Mouse (Mus musculus): ENCODE measurements around the gene C3ar1. TPM values are rescaled to one million over a fixed set of nuclear protein-coding genes. Genes with fewer than 3 reads are reported as not detected.

C3ar1 gene
- polyA plus RNA-seq, 1 experiment from 2014 or later: 2.7 TPM

GRCm38 (mm10) chr6:122837539-122837938, 18.4 kb downstream of the C3ar1 start:
- Histone ChIP-seq H3K9me3 (ENCODE audit: control insufficient read depth, low read length) (no peaks in the 10 kb centered on the region), H3K4me3 (ENCODE audit: low read depth, low read length) (no peak overlapping the region), H3K27ac (ENCODE audit: low read depth, low read length) (no peak overlapping the region), H3K27me3 (replicated peaks; ENCODE audit: control insufficient read depth, insufficient read depth, low read length) (no peaks in the 10 kb centered on the region), H3K9ac (ENCODE audit: low read depth, low read length) (no peak overlapping the region), H3K4me2 (no peak overlapping the region), H3K4me1 (replicated peaks; ENCODE audit: control insufficient read depth, insufficient read depth, low read length) (no peaks in the 10 kb centered on the region), H3K36me3 (ENCODE audit: control insufficient read depth, insufficient read depth, low read length) (peaks cover 22% of the 10 kb centered on the region)
- WGBS: 77% methylated on average over 5 of the region's 5 CpGs
- ATAC-seq (replicated peaks; ENCODE audit: low FRiP score): no peak
- no peak for DNase-seq (ENCODE audit: low spot score)

GRCm38 (mm10) chr6:122836974-122837373, 19.0 kb downstream of the C3ar1 start:
- ATAC-seq (replicated peaks; ENCODE audit: low FRiP score) (no peak), DNase-seq (ENCODE audit: low spot score) (no peak)
- H3K9me3 ChIP-seq (ENCODE audit: control insufficient read depth, low read length): no peaks in the 10 kb centered on the region
- peaks cover 22% of the 10 kb centered on the region for H3K36me3 ChIP-seq (ENCODE audit: control insufficient read depth, insufficient read depth, low read length)
- no peak overlapping the region for H3K4me3 ChIP-seq (ENCODE audit: low read depth, low read length)
- no peak overlapping the region for H3K4me2 ChIP-seq
- WGBS: 93% methylated on average over 3 of the region's 3 CpGs
- no peak overlapping the region for H3K27ac ChIP-seq (ENCODE audit: low read depth, low read length)
- H3K4me1 ChIP-seq (replicated peaks; ENCODE audit: control insufficient read depth, insufficient read depth, low read length): no peaks in the 10 kb centered on the region
- no peaks in the 10 kb centered on the region for H3K27me3 ChIP-seq (replicated peaks; ENCODE audit: control insufficient read depth, insufficient read depth, low read length)
- no peak overlapping the region for H3K9ac ChIP-seq (ENCODE audit: low read depth, low read length)

GRCm38 (mm10) chr6:122834365-122834764, 21.6 kb downstream of the C3ar1 start:
- H3K27me3 ChIP-seq (replicated peaks; ENCODE audit: control insufficient read depth, insufficient read depth, low read length): no peaks in the 10 kb centered on the region
- H3K36me3 ChIP-seq (ENCODE audit: control insufficient read depth, insufficient read depth, low read length): peaks cover 22% of the 10 kb centered on the region
- no peak overlapping the region for H3K27ac ChIP-seq (ENCODE audit: low read depth, low read length)
- H3K9me3 ChIP-seq (ENCODE audit: control insufficient read depth, low read length): no peaks in the 10 kb centered on the region
- H3K4me2 ChIP-seq: no peak overlapping the region
- H3K4me1 ChIP-seq (replicated peaks; ENCODE audit: control insufficient read depth, insufficient read depth, low read length): no peaks in the 10 kb centered on the region
- DNase-seq (ENCODE audit: low spot score): no peak
- 0 out of 2 replicates have a peak, but pooled peaks have one; percentile 42 for ATAC-seq (replicated peaks; ENCODE audit: low FRiP score)
- WGBS: 61% methylated on average over 4 of the region's 4 CpGs
- H3K9ac ChIP-seq (ENCODE audit: low read depth, low read length): no peak overlapping the region
- H3K4me3 ChIP-seq (ENCODE audit: low read depth, low read length): no peak overlapping the region

DNA sequence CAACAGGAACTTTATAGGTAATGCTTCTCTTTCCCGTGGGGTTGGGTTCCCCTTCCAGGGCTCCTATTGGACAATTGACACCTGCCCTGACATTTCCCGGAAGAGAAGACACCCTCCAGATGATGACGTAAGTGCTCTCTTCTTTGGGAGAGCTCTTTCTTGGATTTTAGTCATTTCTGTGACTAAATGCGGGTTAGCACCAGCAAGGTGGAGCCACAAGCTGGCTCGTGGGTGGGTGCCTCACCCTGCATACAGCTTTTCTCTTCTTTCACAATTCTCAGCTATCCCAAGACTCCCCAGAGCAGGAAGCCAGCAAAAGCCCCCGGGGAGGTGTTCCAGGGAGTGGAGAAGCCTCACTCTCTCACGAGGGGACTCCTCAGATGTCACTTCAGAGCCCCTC, 23.1 kb downstream of the C3ar1 start:
- 81% methylated on average over 7 of the region's 7 CpGs for WGBS
- Histone ChIP-seq H3K4me3 (ENCODE audit: low read depth, low read length) (no peak overlapping the region), H3K27me3 (replicated peaks; ENCODE audit: control insufficient read depth, insufficient read depth, low read length) (no peaks in the 10 kb centered on the region), H3K4me2 (no peak overlapping the region), H3K36me3 (ENCODE audit: control insufficient read depth, insufficient read depth, low read length) (peaks cover 19% of the 10 kb centered on the region), H3K4me1 (replicated peaks; ENCODE audit: control insufficient read depth, insufficient read depth, low read length) (no peaks in the 10 kb centered on the region), H3K27ac (ENCODE audit: low read depth, low read length) (no peak overlapping the region), H3K9ac (ENCODE audit: low read depth, low read length) (no peak overlapping the region), H3K9me3 (ENCODE audit: control insufficient read depth, low read length) (no peaks in the 10 kb centered on the region)
- DNase-seq (ENCODE audit: low spot score) (no peak), ATAC-seq (replicated peaks; ENCODE audit: low FRiP score) (no peak)

DNA sequence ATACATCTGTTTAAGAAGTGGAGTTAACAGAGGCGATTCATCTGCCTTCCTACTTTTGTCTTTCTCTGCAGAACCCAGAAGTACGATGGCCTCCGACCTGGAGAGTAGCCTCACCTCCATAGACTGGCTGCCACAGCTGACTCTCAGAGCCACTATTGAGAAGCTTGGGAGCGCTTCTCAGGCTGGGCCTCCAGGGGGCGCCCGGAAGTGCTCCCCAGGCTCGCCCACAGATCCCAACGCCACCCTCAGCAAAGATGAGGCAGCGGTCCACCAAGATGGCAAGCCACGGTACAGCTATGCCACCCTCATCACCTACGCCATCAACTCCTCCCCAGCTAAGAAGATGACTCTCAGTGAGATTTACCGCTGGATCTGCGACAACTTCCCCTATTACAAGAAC, 27.9 kb downstream of the C3ar1 start:
- 0 out of 2 replicates have a peak, but pooled peaks have one; percentile 21 for ATAC-seq (replicated peaks; ENCODE audit: low FRiP score)

DNA sequence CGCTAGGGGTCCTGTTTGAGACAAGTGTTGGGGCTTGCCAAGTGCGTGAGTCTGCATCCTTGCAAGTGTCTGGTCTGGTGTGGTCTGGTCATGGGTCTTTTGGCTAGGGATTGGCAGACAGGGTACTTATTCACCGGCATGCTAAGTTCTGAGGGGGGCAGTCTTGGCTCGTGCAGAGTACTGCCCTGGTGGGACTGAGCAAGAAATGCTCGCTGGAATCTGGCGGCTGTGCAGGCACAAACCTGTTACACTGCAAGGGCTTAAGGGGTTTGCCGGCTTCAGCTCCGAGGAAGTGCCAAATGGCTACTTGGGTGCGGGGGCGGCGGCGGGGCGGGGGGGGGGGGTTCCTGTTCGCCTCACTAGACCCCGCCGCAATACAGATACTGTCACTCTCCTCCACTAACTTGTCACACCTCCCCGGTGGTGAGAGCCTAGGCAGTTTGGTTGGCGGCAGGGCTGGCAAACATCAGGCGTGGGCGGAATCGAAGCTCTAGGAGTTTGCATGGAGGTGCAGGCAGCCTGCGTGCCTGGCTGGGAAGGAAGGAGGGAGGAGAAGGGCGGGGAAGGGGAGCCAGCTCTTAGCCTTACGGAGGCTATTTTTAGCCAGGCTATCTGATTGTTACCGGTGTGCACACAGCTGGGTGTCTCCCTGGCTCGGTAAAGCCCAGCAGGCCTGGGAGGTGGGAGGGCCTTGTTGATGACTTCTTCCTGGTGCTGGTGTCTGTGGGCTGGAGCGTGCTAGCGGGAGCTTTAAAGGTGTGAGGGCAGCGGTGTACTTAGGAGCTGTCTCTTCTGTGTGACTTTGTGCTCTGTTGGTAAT, 29.8 kb downstream of the C3ar1 start:
- Histone ChIP-seq H3K27me3 (replicated peaks; ENCODE audit: control insufficient read depth, insufficient read depth, low read length) (no peaks in the 10 kb centered on the region), H3K4me1 (replicated peaks; ENCODE audit: control insufficient read depth, insufficient read depth, low read length) (peaks cover 21% of the 10 kb centered on the region), H3K4me3 (ENCODE audit: low read depth, low read length) (peak overlapping the region; percentile 49), H3K9me3 (ENCODE audit: control insufficient read depth, low read length) (no peaks in the 10 kb centered on the region), H3K36me3 (ENCODE audit: control insufficient read depth, insufficient read depth, low read length) (no peaks in the 10 kb centered on the region), H3K27ac (ENCODE audit: low read depth, low read length) (peak overlapping the region; percentile 60), H3K9ac (ENCODE audit: low read depth, low read length) (peak overlapping the region; percentile 66), H3K4me2 (peak overlapping the region; percentile 83)
- ATAC-seq (replicated peaks; ENCODE audit: low FRiP score) (peak; percentile 95), DNase-seq (ENCODE audit: low spot score) (peak; percentile 70)
- 4% methylated on average over 26 of the region's 29 CpGs for WGBS

More for the DNA sequence above, 27.9 kb downstream of the C3ar1 start:
- DNase-seq (ENCODE audit: low spot score): no peak
- H3K9me3 ChIP-seq (ENCODE audit: control insufficient read depth, low read length): no peaks in the 10 kb centered on the region
- H3K4me2 ChIP-seq: no peak overlapping the region
- no peak overlapping the region for H3K27ac ChIP-seq (ENCODE audit: low read depth, low read length)
- H3K27me3 ChIP-seq (replicated peaks; ENCODE audit: control insufficient read depth, insufficient read depth, low read length): no peaks in the 10 kb centered on the region
- no peak overlapping the region for H3K4me3 ChIP-seq (ENCODE audit: low read depth, low read length)
- H3K36me3 ChIP-seq (ENCODE audit: control insufficient read depth, insufficient read depth, low read length): no peaks in the 10 kb centered on the region
- H3K4me1 ChIP-seq (replicated peaks; ENCODE audit: control insufficient read depth, insufficient read depth, low read length): peaks cover 15% of the 10 kb centered on the region
- H3K9ac ChIP-seq (ENCODE audit: low read depth, low read length): no peak overlapping the region
- 39% methylated on average over 13 of the region's 13 CpGs for WGBS

DNA sequence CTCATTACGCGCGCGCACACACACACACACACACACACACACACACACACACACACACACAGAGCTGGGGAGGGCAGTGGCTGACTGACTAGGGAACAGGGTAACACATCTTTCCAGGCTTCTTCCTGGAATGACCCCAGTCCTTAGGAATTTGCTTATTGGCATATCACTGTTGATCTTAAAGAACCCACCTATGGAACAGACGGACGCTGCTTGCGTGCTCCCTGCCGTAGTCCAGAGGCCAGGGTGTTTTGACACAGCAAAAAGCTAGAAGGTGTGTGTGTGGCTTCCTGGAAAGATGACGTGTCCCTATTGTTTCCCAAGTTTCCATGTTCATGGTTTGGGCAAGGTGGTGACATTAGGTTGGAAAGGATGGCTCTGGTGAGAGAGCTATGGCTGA, 30.8 kb downstream of the C3ar1 start:
- no peak overlapping the region for H3K9ac ChIP-seq (ENCODE audit: low read depth, low read length)
- DNase-seq (ENCODE audit: low spot score): no peak
- no peak overlapping the region for H3K27ac ChIP-seq (ENCODE audit: low read depth, low read length)
- H3K27me3 ChIP-seq (replicated peaks; ENCODE audit: control insufficient read depth, insufficient read depth, low read length): no peaks in the 10 kb centered on the region
- 89% methylated on average over 9 of the region's 9 CpGs for WGBS
- H3K4me1 ChIP-seq (replicated peaks; ENCODE audit: control insufficient read depth, insufficient read depth, low read length): peaks cover 30% of the 10 kb centered on the region
- ATAC-seq (replicated peaks; ENCODE audit: low FRiP score): no peak
- no peak overlapping the region for H3K4me3 ChIP-seq (ENCODE audit: low read depth, low read length)
- no peaks in the 10 kb centered on the region for H3K36me3 ChIP-seq (ENCODE audit: control insufficient read depth, insufficient read depth, low read length)
- no peaks in the 10 kb centered on the region for H3K9me3 ChIP-seq (ENCODE audit: control insufficient read depth, low read length)
- H3K4me2 ChIP-seq: no peak overlapping the region

DNA sequence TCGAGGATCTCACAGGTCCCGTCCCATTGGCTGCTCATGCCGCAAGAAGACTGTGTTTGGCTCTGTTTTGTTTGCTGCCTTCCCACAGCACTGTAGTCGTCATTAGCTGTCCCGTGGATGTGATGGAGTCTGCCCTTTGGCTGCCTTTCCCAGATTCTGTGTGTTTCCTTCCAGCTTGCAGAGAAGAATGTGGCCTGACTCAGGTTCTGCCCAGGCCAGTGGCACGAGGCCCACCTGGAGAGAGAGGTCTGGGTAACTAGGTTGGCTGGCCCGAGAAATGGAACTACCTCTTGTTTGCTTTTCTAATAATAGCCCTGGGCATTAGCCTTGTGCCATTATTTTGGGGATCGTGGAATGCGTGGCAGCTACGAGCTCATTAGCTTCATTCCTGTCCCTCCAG, 31.9 kb downstream of the C3ar1 start:
- H3K9ac ChIP-seq (ENCODE audit: low read depth, low read length): no peak overlapping the region
- no peaks in the 10 kb centered on the region for H3K27me3 ChIP-seq (replicated peaks; ENCODE audit: control insufficient read depth, insufficient read depth, low read length)
- H3K4me3 ChIP-seq (ENCODE audit: low read depth, low read length): no peak overlapping the region
- ATAC-seq (replicated peaks; ENCODE audit: low FRiP score) (no peak), DNase-seq (ENCODE audit: low spot score) (no peak)
- H3K4me2 ChIP-seq: no peak overlapping the region
- no peaks in the 10 kb centered on the region for H3K9me3 ChIP-seq (ENCODE audit: control insufficient read depth, low read length)
- peaks cover 30% of the 10 kb centered on the region for H3K4me1 ChIP-seq (replicated peaks; ENCODE audit: control insufficient read depth, insufficient read depth, low read length)
- no peak overlapping the region for H3K27ac ChIP-seq (ENCODE audit: low read depth, low read length)
- no peaks in the 10 kb centered on the region for H3K36me3 ChIP-seq (ENCODE audit: control insufficient read depth, insufficient read depth, low read length)
- WGBS: 82% methylated on average over 10 of the region's 10 CpGs

- H3K9me3 ChIP-seq (ENCODE audit: control insufficient read depth, low read length): no peaks in the 10 kb centered on the region
- no peaks in the 10 kb centered on the region for H3K36me3 ChIP-seq (ENCODE audit: control insufficient read depth, insufficient read depth, low read length)
- no peak for DNase-seq (ENCODE audit: low spot score)
- WGBS: 59% methylated on average over 9 of the region's 9 CpGs
- no peak overlapping the region for H3K9ac ChIP-seq (ENCODE audit: low read depth, low read length)
- no peak overlapping the region for H3K4me3 ChIP-seq (ENCODE audit: low read depth, low read length)
- H3K4me1 ChIP-seq (replicated peaks; ENCODE audit: control insufficient read depth, insufficient read depth, low read length): peaks cover 28% of the 10 kb centered on the region
- H3K4me2 ChIP-seq: peak overlapping the region; percentile 81; the same call in 1 of the 2 replicates
- no peaks in the 10 kb centered on the region for H3K27me3 ChIP-seq (replicated peaks; ENCODE audit: control insufficient read depth, insufficient read depth, low read length)
- no peak for ATAC-seq (replicated peaks; ENCODE audit: low FRiP score)
- H3K27ac ChIP-seq (ENCODE audit: low read depth, low read length): no peak overlapping the region
These were observed 34.1 kb downstream of the C3ar1 start for GRCm38 (mm10) chr6:122821822-122822221.
